In the genomic region with DNA sequence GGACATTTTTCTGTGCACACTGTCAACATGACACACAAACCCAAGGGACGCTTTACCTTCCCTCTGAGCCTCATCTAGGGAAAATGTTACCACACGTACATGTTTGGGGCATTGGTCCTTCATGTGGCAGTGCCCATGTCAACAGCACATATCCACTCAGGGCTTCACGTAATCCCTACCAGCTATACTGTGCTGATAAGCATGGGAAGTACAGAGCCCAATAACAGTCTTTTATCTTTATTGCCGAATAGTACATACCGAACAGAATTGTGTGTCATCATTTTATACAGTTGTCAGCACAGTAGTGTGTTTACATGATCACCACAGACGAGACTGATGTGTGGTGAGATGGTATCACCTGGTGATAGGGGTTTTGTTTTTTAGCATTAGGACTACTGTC, we compare ENCODE assay signal across 25 mouse cellular contexts. TPM values are rescaled to one million over a fixed set of nuclear protein-coding genes. Genes with fewer than 3 reads are reported as not detected.
DNase-seq lines count a peak whose midpoint lies in the region; ATAC-seq and TF ChIP-seq lines count a peak whose summit lies in the region.
"Had no signal": no experiment of that assay in that cellular context is flagged by ENCODE, and none has a peak within 500 bp of the region (broad histone marks: within the 10 kb centered on the region; RNA-seq: fewer than 3 reads in every experiment).

No protein-coding gene starts in this region.

- no peak for TF ChIP-seq CTCF in heart, adult 2 months (IDR thresholded peaks at IDR 0.05)
- no peak for TF ChIP-seq CTCF in liver, embryonic 14.5 days (IDR thresholded peaks at IDR 0.05; ENCODE audit: low read depth)
- TF ChIP-seq CTCF in liver, postnatal 0 days (IDR thresholded peaks at IDR 0.05; ENCODE audit: low read depth), result no peak
- no peak for TF ChIP-seq CTCF in intestine, postnatal 0 days (IDR thresholded peaks at IDR 0.05; ENCODE audit: low read depth)

- no peak overlapping the region for H3K27ac ChIP-seq in heart, adult 2 months
- no peak overlapping the region for H3K27ac ChIP-seq in liver, embryonic 14.5 days
- H3K27ac ChIP-seq in liver, postnatal 0 days (ENCODE audit: low read depth), result no peak overlapping the region
- no peak overlapping the region for H3K27ac ChIP-seq in intestine, postnatal 0 days (ENCODE audit: low read depth, low read length)
- H3K27ac ChIP-seq: embryonic facial prominence, embryonic 12.5 days; embryonic facial prominence, embryonic 15.5 days; hindbrain, embryonic 10.5 days; hindbrain, embryonic 13.5 days had no signal

- peak; percentile 4 for DNase-seq in heart, adult 11 months
- DNase-seq in heart, adult 2 months, result no peak
- DNase-seq in liver, embryonic 14.5 days (ENCODE audit: low read depth in 3 of 3, low spot score in 3 of 3), result no peak
- no peak for DNase-seq in liver, postnatal 0 days
- DNase-seq in adrenal gland, adult 18-20 months (ENCODE audit: low spot score in 2 of 2), result no peak
- DNase-seq in spleen, postnatal 4 days (ENCODE audit: low spot score in 2 of 2), result no peak
- DNase-seq: adrenal gland, postnatal 10 days; adrenal gland, postnatal 36 days; cerebellum, adult 2 months; cerebellum, adult 9-11 months; cerebellum, postnatal 25 days; forebrain, postnatal 0 days; gastrocnemius, adult 2 months; gastrocnemius, postnatal 14 days; heart, adult 18-20 months; heart, postnatal 36 days had no signal

- H3K4me3 ChIP-seq in heart, adult 2 months, result no peak overlapping the region
- no peak overlapping the region for H3K4me3 ChIP-seq in liver, embryonic 14.5 days (ENCODE audit: insufficient read depth in 1 of 2, low read depth in 2 of 2, low read length in 2 of 2)
- no peak overlapping the region for H3K4me3 ChIP-seq in liver, postnatal 0 days (ENCODE audit: low read depth, low read length)
- no peak overlapping the region for H3K4me3 ChIP-seq in intestine, postnatal 0 days (ENCODE audit: low read depth, low read length)
- H3K4me3 ChIP-seq: embryonic facial prominence, embryonic 12.5 days; embryonic facial prominence, embryonic 15.5 days; gastrocnemius, adult 2 months; hindbrain, embryonic 10.5 days; hindbrain, embryonic 13.5 days had no signal

- peaks cover 10% of the 10 kb centered on the region for H3K4me1 ChIP-seq in heart, adult 2 months (ENCODE audit: control insufficient read depth, insufficient read depth, low read length)
- H3K4me1 ChIP-seq in liver, embryonic 14.5 days (replicated peaks; ENCODE audit: control insufficient read depth in 2 of 2, insufficient read depth in 2 of 2, low read length in 1 of 2), result peaks cover 2 to 9% of the 10 kb centered on the region in 2 experiments; a peak in 3 of 4 replicates
- H3K4me1 ChIP-seq in liver, postnatal 0 days (ENCODE audit: insufficient read depth), result peaks cover 29% of the 10 kb centered on the region
- no peaks in the 10 kb centered on the region; the same call in none of the 2 replicates for H3K4me1 ChIP-seq in intestine, postnatal 0 days (replicated peaks; ENCODE audit: control insufficient read depth, insufficient read depth, low read length)

- H3K9ac ChIP-seq in heart, adult 2 months (ENCODE audit: low read depth, low read length), result no peak overlapping the region
- no peak overlapping the region for H3K9ac ChIP-seq in liver, embryonic 14.5 days (replicated peaks)
- no peak overlapping the region for H3K9ac ChIP-seq in liver, postnatal 0 days (replicated peaks)
- H3K9ac ChIP-seq in intestine, postnatal 0 days (ENCODE audit: low read depth, low read length), result no peak overlapping the region
- H3K9ac ChIP-seq: embryonic facial prominence, embryonic 12.5 days; embryonic facial prominence, embryonic 15.5 days; forebrain, postnatal 0 days; hindbrain, embryonic 13.5 days had no signal

- WGBS in heart, adult 2 months, result 70% methylated on average over 6 of the region's 6 CpGs
- WGBS in liver, embryonic 14.5 days (ENCODE audit: insufficient replicate concordance), result 49% methylated on average over 6 of the region's 6 CpGs
- 60% methylated on average over 6 of the region's 6 CpGs for WGBS in liver, postnatal 0 days (ENCODE audit: insufficient replicate concordance)
- WGBS in intestine, postnatal 0 days, result 50% methylated on average over 6 of the region's 6 CpGs

- H3K4me2 ChIP-seq in liver, embryonic 14.5 days (ENCODE audit: low read depth), result no peak overlapping the region
- no peak overlapping the region for H3K4me2 ChIP-seq in liver, postnatal 0 days (ENCODE audit: low read depth, low read length)
- no peak overlapping the region for H3K4me2 ChIP-seq in intestine, postnatal 0 days (replicated peaks; ENCODE audit: low read depth)
- H3K4me2 ChIP-seq: embryonic facial prominence, embryonic 12.5 days; embryonic facial prominence, embryonic 15.5 days; heart, embryonic 11.5 days; hindbrain, embryonic 13.5 days had no signal

- H3K27me3 ChIP-seq in heart, adult 2 months (ENCODE audit: control insufficient read depth, insufficient read depth, low read length), result no peaks in the 10 kb centered on the region
- H3K27me3 ChIP-seq in liver, embryonic 14.5 days (ENCODE audit: control insufficient read depth, insufficient read depth, low read length), result no peaks in the 10 kb centered on the region
- H3K27me3 ChIP-seq in liver, postnatal 0 days (ENCODE audit: insufficient read depth, low read length), result no peaks in the 10 kb centered on the region
- H3K27me3 ChIP-seq in intestine, postnatal 0 days (replicated peaks; ENCODE audit: control insufficient read depth, insufficient read depth, low read length), result no peaks in the 10 kb centered on the region
- H3K27me3 ChIP-seq: embryonic facial prominence, embryonic 12.5 days; embryonic facial prominence, embryonic 15.5 days; hindbrain, embryonic 13.5 days had no signal

- H3K79me2 ChIP-seq in heart, adult 2 months (replicated peaks; ENCODE audit: control insufficient read depth, insufficient read depth, low read length), result peaks cover 10% of the 10 kb centered on the region

- no peaks in the 10 kb centered on the region for H3K9me3 ChIP-seq in liver, embryonic 14.5 days (ENCODE audit: control insufficient read depth, low read length)
- H3K9me3 ChIP-seq in liver, postnatal 0 days (ENCODE audit: low read length), result no peaks in the 10 kb centered on the region
- no peaks in the 10 kb centered on the region for H3K9me3 ChIP-seq in intestine, postnatal 0 days (ENCODE audit: control insufficient read depth)
- H3K9me3 ChIP-seq: embryonic facial prominence, embryonic 12.5 days; embryonic facial prominence, embryonic 15.5 days; hindbrain, embryonic 10.5 days; hindbrain, embryonic 13.5 days had no signal

- peaks cover 30% of the 10 kb centered on the region for H3K36me3 ChIP-seq in heart, adult 2 months (ENCODE audit: control insufficient read depth, insufficient read depth, low read length)
- H3K36me3 ChIP-seq in liver, embryonic 14.5 days (replicated peaks; ENCODE audit: control insufficient read depth, insufficient read depth, low read depth), result peaks cover 8% of the 10 kb centered on the region
- H3K36me3 ChIP-seq in liver, postnatal 0 days (replicated peaks; ENCODE audit: insufficient read depth, low read length), result peaks cover 8% of the 10 kb centered on the region
- peaks cover 8% of the 10 kb centered on the region for H3K36me3 ChIP-seq in intestine, postnatal 0 days (ENCODE audit: control insufficient read depth, insufficient read depth)

- intact Hi-C loops in heart, adult 2 months (cut with DNase I), result loop anchor here (10.0 kb wide), 1 partner anchor 268 kb away; a partner anchor contains a TSS

- no peak for TF ChIP-seq EP300 in heart, adult 2 months (IDR thresholded peaks at IDR 0.05; ENCODE audit: insufficient read depth, low read depth, low read length)
- TF ChIP-seq EP300 in liver, embryonic 14.5 days (IDR thresholded peaks at IDR 0.05; ENCODE audit: low read depth), result no peak
- no peak for TF ChIP-seq EP300 in liver, postnatal 0 days (IDR thresholded peaks at IDR 0.05; ENCODE audit: low read depth)

- no peak for TF ChIP-seq POLR2A in heart, adult 2 months (IDR thresholded peaks at IDR 0.05; ENCODE audit: insufficient read depth, low read depth, low read length)

- ATAC-seq in liver, embryonic 14.5 days (ENCODE audit: insufficient read depth), result peak; percentile 29; the same call in 1 of the 2 replicates
- no peak for ATAC-seq in liver, postnatal 0 days
- peak; percentile 45 for ATAC-seq in intestine, postnatal 0 days
- ATAC-seq: activated CD4-positive, CD25-positive, alpha-beta regulatory T cell, adult 4 months; forebrain, embryonic 14.5 days; forebrain, postnatal 0 days; hindbrain, embryonic 16.5 days had no signal

RNA-seq across cellular contexts. Expression of a gene that starts 5.9 kb away (rescaled TPM):
- total RNA-seq in heart, adult 2 months (2021), result 10 to 100 TPM; 10.8 to 11.5 TPM
- 5.5 and 9.9 TPM in 2 replicates for polyA plus RNA-seq in heart, adult 2 months (2012; rRNA removed)
- polyA plus RNA-seq in liver, embryonic 14.5 days (2012; rRNA removed), result 3.9 and 4.7 TPM in 2 replicates
- 2.8 and 3.7 TPM in 2 replicates for polyA plus RNA-seq in liver, embryonic 14.5 days (2014; fragmentation: Nextera tagmentation; extraction: Ambion mirVana)
- 2.1 and 2.5 TPM in 2 replicates for polyA plus RNA-seq in liver, postnatal 0 days (2015; fragmentation: Nextera tagmentation; extraction: Ambion mirVana)
- polyA plus RNA-seq in intestine, postnatal 0 days (2015; fragmentation: Nextera tagmentation; extraction: Ambion mirVana), result 5.5 and 6.6 TPM in 2 replicates
- 10 to 100 TPM; 40.6 to 52.9 TPM for total RNA-seq in adrenal gland, adult 18-20 months (2021)

RNA-seq across cellular contexts. Expression of a gene that starts 6.0 kb away (rescaled TPM):
- 100 to 1,000 TPM in 1 of 2 experiments, 10 to 100 TPM in 1; 92.5 to 101 TPM for total RNA-seq in heart, adult 2 months (2021)
- 35.3 and 61.6 TPM in 2 replicates for polyA plus RNA-seq in heart, adult 2 months (2012; rRNA removed)
- polyA plus RNA-seq in liver, embryonic 14.5 days (2012; rRNA removed), result 29.4 and 41.6 TPM in 2 replicates
- 95.4 and 98.7 TPM in 2 replicates for polyA plus RNA-seq in liver, embryonic 14.5 days (2014; fragmentation: Nextera tagmentation; extraction: Ambion mirVana)
- polyA plus RNA-seq in liver, postnatal 0 days (2015; fragmentation: Nextera tagmentation; extraction: Ambion mirVana), result 64.8 and 67.2 TPM in 2 replicates
- polyA plus RNA-seq in intestine, postnatal 0 days (2015; fragmentation: Nextera tagmentation; extraction: Ambion mirVana), result 80.9 and 82.5 TPM in 2 replicates
- 10 to 100 TPM; 79.9 to 83.7 TPM for total RNA-seq in adrenal gland, adult 18-20 months (2021)

RNA-seq across cellular contexts. Expression of a gene that starts 19.6 kb away (rescaled TPM):
- total RNA-seq in heart, adult 2 months (2021), result 1 to 10 TPM; 4.6 to 6.3 TPM
- polyA plus RNA-seq in heart, adult 2 months (2012; rRNA removed), result 4.9 and 6.7 TPM in 2 replicates
- polyA plus RNA-seq in liver, embryonic 14.5 days (2012; rRNA removed), result 15.7 and 19.7 TPM in 2 replicates
- 29.7 and 31.2 TPM in 2 replicates for polyA plus RNA-seq in liver, embryonic 14.5 days (2014; fragmentation: Nextera tagmentation; extraction: Ambion mirVana)
- 12.4 and 13.7 TPM in 2 replicates for polyA plus RNA-seq in liver, postnatal 0 days (2015; fragmentation: Nextera tagmentation; extraction: Ambion mirVana)
- polyA plus RNA-seq in intestine, postnatal 0 days (2015; fragmentation: Nextera tagmentation; extraction: Ambion mirVana), result 11.4 and 14.2 TPM in 2 replicates
- total RNA-seq in adrenal gland, adult 18-20 months (2021), result 1 to 10 TPM; 5.9 to 9.1 TPM

RNA-seq across cellular contexts. Expression of a gene that starts 38.9 kb away (rescaled TPM):
- 10 to 100 TPM; 11.9 to 14.2 TPM for total RNA-seq in heart, adult 2 months (2021)
- polyA plus RNA-seq in heart, adult 2 months (2012; rRNA removed), result 3.7 and 4.4 TPM in 2 replicates
- polyA plus RNA-seq in liver, embryonic 14.5 days (2012; rRNA removed), result 3.3 and 6.9 TPM in 2 replicates
- 31.6 and 31.9 TPM in 2 replicates for polyA plus RNA-seq in liver, embryonic 14.5 days (2014; fragmentation: Nextera tagmentation; extraction: Ambion mirVana)
- 20.1 and 21.2 TPM in 2 replicates for polyA plus RNA-seq in liver, postnatal 0 days (2015; fragmentation: Nextera tagmentation; extraction: Ambion mirVana)
- 33.0 and 37.1 TPM in 2 replicates for polyA plus RNA-seq in intestine, postnatal 0 days (2015; fragmentation: Nextera tagmentation; extraction: Ambion mirVana)
- total RNA-seq in adrenal gland, adult 18-20 months (2021), result 10 to 100 TPM; 30.7 to 33.1 TPM
